Mouse (Mus musculus): ENCODE measurements around the gene Eif2ak2. TPM values are rescaled to one million over a fixed set of nuclear protein-coding genes. Genes with fewer than 3 reads are reported as not detected.

Eif2ak2 gene
- total and polyA plus RNA-seq, 3 experiments: 15.9 to 59.9 (median 40.1) TPM

DNA sequence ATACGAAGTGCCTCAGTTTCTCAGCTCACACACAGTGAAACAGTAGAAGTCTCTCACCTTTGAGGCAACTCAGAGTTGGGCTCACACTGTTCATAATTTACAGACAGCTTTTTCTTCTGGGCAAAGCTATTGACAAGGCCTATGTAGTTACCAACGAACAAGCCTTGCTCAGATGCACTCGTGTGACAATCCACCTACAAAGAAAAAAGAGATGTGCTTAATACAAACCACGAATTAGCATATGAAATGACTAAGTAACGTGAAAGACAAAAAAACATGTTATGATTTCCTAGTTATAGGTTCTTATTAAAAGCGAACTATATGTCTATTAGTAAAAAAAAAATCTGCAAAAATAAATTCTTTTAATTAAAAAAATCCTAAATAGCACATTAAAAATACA is 8.5 kb downstream of the Eif2ak2 start:
- TF ChIP-seq CTCF (IDR thresholded peaks at IDR 0.05; ENCODE audit: low read depth, low read length): no peak
- no peak for TF ChIP-seq POLR2AphosphoS5 (IDR thresholded peaks at IDR 0.05; ENCODE audit: insufficient replicate concordance, low read depth, low read length)
- TF ChIP-seq TAL1 (conservative IDR thresholded peaks at IDR 0.05; ENCODE audit: low read depth, low read length): no peak
- no peak for TF ChIP-seq GATA1 (IDR thresholded peaks at IDR 0.05; ENCODE audit: borderline replicate concordance, low read length)
- TF ChIP-seq GATA2 (IDR thresholded peaks at IDR 0.05; ENCODE audit: borderline replicate concordance, low read depth, low read length): no peak
- no peaks in the 10 kb centered on the region for H3K27me3 ChIP-seq (ENCODE audit: insufficient read depth, low read length)
- H3K4me3 ChIP-seq (ENCODE audit: low read depth, low read length): no peak overlapping the region
- ATAC-seq (ENCODE audit: extremely low read depth, insufficient number of reproducible peaks, low FRiP score, poor library complexity, severe bottlenecking) (no peak), DNase-seq (ENCODE audit: low spot score) (no peak)
- H3K4me1 ChIP-seq (ENCODE audit: insufficient read depth, low read depth, low read length): peaks cover 4% of the 10 kb centered on the region; the same call in 1 of the 2 replicates
- H3K9me3 ChIP-seq (replicated peaks): no peaks in the 10 kb centered on the region
- peaks cover 83% of the 10 kb centered on the region for H3K36me3 ChIP-seq (replicated peaks)

DNA sequence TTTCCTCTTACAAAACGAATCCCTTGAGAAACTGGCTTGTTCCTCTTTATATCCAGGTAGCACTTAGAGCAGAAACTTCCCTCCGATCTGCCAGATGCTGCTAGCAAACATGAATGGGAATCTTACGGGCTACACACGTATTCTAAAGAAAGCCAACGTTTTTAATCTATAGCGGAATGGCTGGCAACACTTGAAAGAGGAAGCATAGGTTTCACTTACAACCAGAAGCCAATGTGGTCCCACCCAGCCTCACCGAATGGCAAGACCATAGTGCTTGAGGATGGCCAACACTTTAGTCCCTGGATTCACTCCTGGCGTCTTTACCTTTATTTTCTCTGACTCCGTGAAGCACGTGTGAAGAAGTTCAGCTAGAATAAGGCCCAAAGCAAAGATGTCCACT is 26.1 kb downstream of the Eif2ak2 start:
- Histone ChIP-seq H3K4me1 (ENCODE audit: insufficient read depth, low read depth, low read length) (no peaks in the 10 kb centered on the region), H3K4me3 (ENCODE audit: low read depth, low read length) (no peak overlapping the region), H3K27me3 (ENCODE audit: insufficient read depth, low read length) (no peaks in the 10 kb centered on the region), H3K36me3 (replicated peaks) (peaks cover 75% of the 10 kb centered on the region), H3K9me3 (replicated peaks) (no peaks in the 10 kb centered on the region)
- DNase-seq (ENCODE audit: low spot score) (no peak), ATAC-seq (ENCODE audit: extremely low read depth, insufficient number of reproducible peaks, low FRiP score, poor library complexity, severe bottlenecking) (no peak)
- TF ChIP-seq TAL1 (conservative IDR thresholded peaks at IDR 0.05; ENCODE audit: low read depth, low read length): no peak

DNA sequence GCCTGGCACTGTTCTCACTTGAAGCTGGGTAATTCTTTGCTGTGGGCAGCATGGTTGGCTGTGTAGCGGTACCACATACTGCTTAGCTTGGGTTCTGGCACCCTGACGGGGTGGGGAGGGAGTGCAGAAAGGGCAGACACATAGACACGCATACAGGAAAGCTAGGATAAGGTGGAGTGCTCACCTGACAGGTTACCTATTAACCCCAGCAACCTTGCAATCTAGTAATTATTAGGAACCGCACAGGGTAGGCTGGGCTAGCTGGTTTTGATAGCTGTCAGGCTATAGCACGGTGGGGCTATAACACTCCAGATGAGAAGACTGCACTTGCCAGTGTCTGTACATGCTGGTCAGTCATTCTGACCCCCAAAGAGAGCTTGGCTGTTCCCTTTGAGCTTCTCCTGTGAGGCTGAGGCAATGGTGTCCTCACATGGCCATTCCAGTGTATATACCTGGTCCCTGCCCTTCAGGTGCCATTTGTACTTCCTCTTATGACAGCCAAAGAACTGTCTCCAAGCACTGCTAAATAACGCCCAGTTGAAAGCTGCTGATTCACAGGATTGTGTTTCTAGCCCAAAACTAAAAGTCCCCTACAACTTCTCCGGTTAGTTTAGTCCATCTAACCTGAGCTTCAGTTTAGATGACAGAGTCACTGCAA is 40.0 kb downstream of the Eif2ak2 start:
- no peak overlapping the region for H3K4me3 ChIP-seq (ENCODE audit: low read depth, low read length)
- H3K27me3 ChIP-seq (ENCODE audit: insufficient read depth, low read length): no peaks in the 10 kb centered on the region
- peaks cover 83% of the 10 kb centered on the region for H3K36me3 ChIP-seq (replicated peaks)
- no peak for DNase-seq (ENCODE audit: low spot score)
- no peaks in the 10 kb centered on the region for H3K9me3 ChIP-seq (replicated peaks)
- peaks cover 3% of the 10 kb centered on the region; the same call in 1 of the 2 replicates for H3K4me1 ChIP-seq (ENCODE audit: insufficient read depth, low read depth, low read length)
- no peak for TF ChIP-seq GATA1 (IDR thresholded peaks at IDR 0.05; ENCODE audit: borderline replicate concordance, low read length)
- no peak for TF ChIP-seq CTCF (IDR thresholded peaks at IDR 0.05; ENCODE audit: low read depth, low read length)
- no peak for TF ChIP-seq GATA2 (IDR thresholded peaks at IDR 0.05; ENCODE audit: borderline replicate concordance, low read depth, low read length)
- no peak for TF ChIP-seq POLR2AphosphoS5 (IDR thresholded peaks at IDR 0.05; ENCODE audit: insufficient replicate concordance, low read depth, low read length)
- no peak for TF ChIP-seq TAL1 (conservative IDR thresholded peaks at IDR 0.05; ENCODE audit: low read depth, low read length)
- no peak for ATAC-seq (ENCODE audit: extremely low read depth, insufficient number of reproducible peaks, low FRiP score, poor library complexity, severe bottlenecking)

DNA sequence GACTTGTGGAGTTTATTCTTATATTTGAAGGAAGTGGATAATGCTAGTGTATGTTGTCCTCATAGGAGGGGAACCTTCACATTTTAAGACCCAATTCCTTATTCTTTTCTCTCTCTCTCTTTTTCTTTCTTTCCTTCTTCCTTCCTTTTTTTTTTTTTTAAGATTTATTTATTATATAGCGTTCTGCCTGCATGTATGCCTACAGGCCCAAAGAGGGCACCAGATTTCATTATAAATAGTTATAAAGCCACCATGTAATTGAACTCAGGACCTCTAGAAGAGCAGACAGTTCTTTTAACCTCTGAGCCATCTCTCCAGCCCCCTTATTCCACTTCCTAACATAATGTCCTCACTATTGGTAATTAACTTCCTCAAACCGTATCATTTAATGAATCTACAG is 46.3 kb downstream of the Eif2ak2 start:
- TF ChIP-seq GATA1 (IDR thresholded peaks at IDR 0.05; ENCODE audit: borderline replicate concordance, low read length) (no peak), GATA2 (IDR thresholded peaks at IDR 0.05; ENCODE audit: borderline replicate concordance, low read depth, low read length) (no peak), CTCF (IDR thresholded peaks at IDR 0.05; ENCODE audit: low read depth, low read length) (no peak), TAL1 (conservative IDR thresholded peaks at IDR 0.05; ENCODE audit: low read depth, low read length) (no peak), POLR2AphosphoS5 (IDR thresholded peaks at IDR 0.05; ENCODE audit: insufficient replicate concordance, low read depth, low read length) (no peak)
- Histone ChIP-seq H3K36me3 (replicated peaks) (peaks cover 42% of the 10 kb centered on the region), H3K4me3 (ENCODE audit: low read depth, low read length) (peak overlapping the region; percentile 89), H3K27me3 (ENCODE audit: insufficient read depth, low read length) (no peaks in the 10 kb centered on the region), H3K4me1 (ENCODE audit: insufficient read depth, low read depth, low read length) (peaks cover 13% of the 10 kb centered on the region), H3K9me3 (replicated peaks) (no peaks in the 10 kb centered on the region)
- ATAC-seq (ENCODE audit: extremely low read depth, insufficient number of reproducible peaks, low FRiP score, poor library complexity, severe bottlenecking) (no peak), DNase-seq (ENCODE audit: low spot score) (no peak)

DNA sequence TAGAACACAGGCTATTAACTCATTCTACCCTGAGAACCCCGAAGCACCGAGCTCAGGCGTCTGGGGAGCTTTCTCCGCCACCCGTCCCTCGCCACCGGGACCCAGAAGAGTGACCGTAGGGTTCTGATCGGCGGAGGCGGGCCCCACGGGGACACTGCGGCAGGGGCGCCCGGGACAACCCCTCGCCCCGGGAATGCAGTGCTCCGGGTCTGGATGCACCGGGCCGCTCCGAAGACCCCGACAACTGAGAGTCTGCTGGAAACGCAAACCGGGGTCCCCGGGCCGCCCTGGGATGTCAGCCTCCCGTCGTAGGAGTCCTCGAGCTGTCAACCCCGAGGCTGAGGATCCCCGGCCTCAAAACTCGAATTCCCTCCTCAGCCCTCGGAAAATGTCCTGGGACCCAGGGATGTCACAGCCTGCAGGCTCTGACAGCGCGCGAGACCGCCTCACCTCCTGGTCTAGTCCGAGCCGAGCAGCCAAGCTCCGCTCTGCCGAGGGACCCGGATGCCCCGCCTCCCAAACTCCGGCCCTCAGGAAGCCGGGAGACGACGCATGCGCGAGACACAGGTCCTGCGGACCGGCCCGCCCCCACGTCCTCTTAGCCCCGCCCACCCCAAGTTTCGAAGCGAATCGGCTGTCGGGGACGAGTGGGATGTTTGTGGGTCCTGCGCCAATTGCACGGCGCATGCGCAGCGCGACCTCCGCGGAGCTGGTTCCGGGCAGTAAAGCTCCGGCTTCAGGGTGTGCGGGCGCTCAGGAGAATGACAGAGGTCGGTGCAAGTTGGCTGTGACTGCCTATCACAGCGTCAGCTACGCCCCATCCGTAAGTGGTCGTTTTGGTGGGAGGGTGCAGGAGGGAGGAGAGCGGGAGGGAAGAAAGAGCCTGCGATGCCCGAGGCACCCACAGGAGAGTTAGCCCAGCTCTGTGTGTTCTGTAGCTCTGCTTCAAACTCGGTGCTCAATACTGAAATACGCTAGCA is 47.2 kb downstream of the Eif2ak2 start, which contains the start of the genes Heatr5b and Gpatch11:
Gene Heatr5b (minus strand): TSS at position 509 of the 980 bp plus-strand sequence.
Gene Gpatch11 (plus strand): TSS at position 712 of the 980 bp plus-strand sequence.
- Histone ChIP-seq H3K27me3 (ENCODE audit: insufficient read depth, low read length) (no peaks in the 10 kb centered on the region), H3K4me1 (ENCODE audit: insufficient read depth, low read depth, low read length) (peaks cover 13% of the 10 kb centered on the region), H3K9me3 (replicated peaks) (no peaks in the 10 kb centered on the region), H3K36me3 (replicated peaks) (peaks cover 46% of the 10 kb centered on the region), H3K4me3 (ENCODE audit: low read depth, low read length) (peak within 1 kb of the TSS; percentile 89)
- ATAC-seq (ENCODE audit: extremely low read depth, insufficient number of reproducible peaks, low FRiP score, poor library complexity, severe bottlenecking): peak; percentile 85
- peak; percentile 92 for DNase-seq (ENCODE audit: low spot score)
- TF ChIP-seq GATA2 (IDR thresholded peaks at IDR 0.05; ENCODE audit: borderline replicate concordance, low read depth, low read length) (no peak), POLR2AphosphoS5 (IDR thresholded peaks at IDR 0.05; ENCODE audit: insufficient replicate concordance, low read depth, low read length) (no peak), GATA1 (IDR thresholded peaks at IDR 0.05; ENCODE audit: borderline replicate concordance, low read length) (no peak), TAL1 (conservative IDR thresholded peaks at IDR 0.05; ENCODE audit: low read depth, low read length) (no peak), CTCF (IDR thresholded peaks at IDR 0.05; ENCODE audit: low read depth, low read length) (no peak)

DNA sequence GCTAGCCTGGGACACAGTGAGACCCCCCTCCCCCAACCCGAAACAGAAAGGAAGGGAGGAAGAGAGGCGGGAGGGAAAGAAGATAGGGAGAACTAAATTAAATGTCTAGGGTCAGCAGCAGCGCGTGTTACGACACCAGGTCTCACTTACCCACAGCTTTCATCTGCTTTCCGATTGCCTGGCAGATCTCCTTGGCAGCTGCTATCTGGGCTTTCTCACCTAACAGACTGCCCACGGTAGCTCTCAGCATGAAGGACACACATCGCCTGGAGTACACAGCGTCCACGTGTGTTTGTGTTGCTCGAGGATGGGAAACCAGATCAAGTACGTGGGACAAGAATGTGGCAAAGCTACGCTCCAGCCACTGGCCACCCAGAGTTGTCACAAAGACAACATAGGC is 58.0 kb downstream of the Eif2ak2 start:
- no peak for ATAC-seq (ENCODE audit: extremely low read depth, insufficient number of reproducible peaks, low FRiP score, poor library complexity, severe bottlenecking)
- H3K4me3 ChIP-seq (ENCODE audit: low read depth, low read length): no peak overlapping the region
- no peaks in the 10 kb centered on the region for H3K27me3 ChIP-seq (ENCODE audit: insufficient read depth, low read length)
- H3K36me3 ChIP-seq (replicated peaks): peaks cover 79% of the 10 kb centered on the region
- TF ChIP-seq GATA2 (IDR thresholded peaks at IDR 0.05; ENCODE audit: borderline replicate concordance, low read depth, low read length): no peak
- TF ChIP-seq CTCF (IDR thresholded peaks at IDR 0.05; ENCODE audit: low read depth, low read length): no peak
- TF ChIP-seq GATA1 (IDR thresholded peaks at IDR 0.05; ENCODE audit: borderline replicate concordance, low read length): no peak
- no peak for TF ChIP-seq POLR2AphosphoS5 (IDR thresholded peaks at IDR 0.05; ENCODE audit: insufficient replicate concordance, low read depth, low read length)
- no peak for TF ChIP-seq TAL1 (conservative IDR thresholded peaks at IDR 0.05; ENCODE audit: low read depth, low read length)
- H3K4me1 ChIP-seq (ENCODE audit: insufficient read depth, low read depth, low read length): no peaks in the 10 kb centered on the region
- no peak for DNase-seq (ENCODE audit: low spot score)
- no peaks in the 10 kb centered on the region for H3K9me3 ChIP-seq (replicated peaks)
